Mouse (Mus musculus): ENCODE results near the gene Arl5b.

DNA sequence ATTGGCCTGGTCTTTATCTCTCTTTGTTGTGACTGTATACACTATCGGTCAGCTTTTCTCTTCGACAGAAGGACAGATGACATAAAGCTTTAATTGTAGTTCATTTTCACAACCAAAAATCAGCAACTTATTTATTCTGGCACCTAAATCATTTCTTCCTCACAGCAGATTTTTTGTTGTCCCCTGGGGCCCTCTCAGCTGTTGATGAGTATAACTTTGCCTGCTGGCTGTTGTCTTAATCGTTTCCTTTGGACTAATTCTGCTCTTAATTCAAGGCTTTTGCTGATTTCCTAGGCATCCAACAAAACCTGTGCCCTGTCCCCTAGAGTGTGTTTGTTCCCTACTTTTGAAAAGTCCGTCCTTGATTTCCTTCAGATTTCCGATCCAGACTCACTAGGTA lies 9.0 kb downstream of the Arl5b start:
- no peak for TF ChIP-seq POLR2A (IDR thresholded peaks at IDR 0.05; ENCODE audit: control insufficient read depth, extremely low read depth, insufficient read depth, low read length, poor library complexity)
- TF ChIP-seq CTCF (IDR thresholded peaks at IDR 0.05; ENCODE audit: borderline replicate concordance, control insufficient read depth, extremely low read depth, insufficient read depth, low read length, poor library complexity): no peak

All from thymus, adult 2 months (tissue).